Mouse (Mus musculus): ENCODE results near the gene Sp6. TPM values are rescaled to one million over a fixed set of nuclear protein-coding genes. Genes with fewer than 3 reads are reported as not detected.

The Sp6 gene
- total RNA-seq, 1 experiment: 5.0 TPM

DNA sequence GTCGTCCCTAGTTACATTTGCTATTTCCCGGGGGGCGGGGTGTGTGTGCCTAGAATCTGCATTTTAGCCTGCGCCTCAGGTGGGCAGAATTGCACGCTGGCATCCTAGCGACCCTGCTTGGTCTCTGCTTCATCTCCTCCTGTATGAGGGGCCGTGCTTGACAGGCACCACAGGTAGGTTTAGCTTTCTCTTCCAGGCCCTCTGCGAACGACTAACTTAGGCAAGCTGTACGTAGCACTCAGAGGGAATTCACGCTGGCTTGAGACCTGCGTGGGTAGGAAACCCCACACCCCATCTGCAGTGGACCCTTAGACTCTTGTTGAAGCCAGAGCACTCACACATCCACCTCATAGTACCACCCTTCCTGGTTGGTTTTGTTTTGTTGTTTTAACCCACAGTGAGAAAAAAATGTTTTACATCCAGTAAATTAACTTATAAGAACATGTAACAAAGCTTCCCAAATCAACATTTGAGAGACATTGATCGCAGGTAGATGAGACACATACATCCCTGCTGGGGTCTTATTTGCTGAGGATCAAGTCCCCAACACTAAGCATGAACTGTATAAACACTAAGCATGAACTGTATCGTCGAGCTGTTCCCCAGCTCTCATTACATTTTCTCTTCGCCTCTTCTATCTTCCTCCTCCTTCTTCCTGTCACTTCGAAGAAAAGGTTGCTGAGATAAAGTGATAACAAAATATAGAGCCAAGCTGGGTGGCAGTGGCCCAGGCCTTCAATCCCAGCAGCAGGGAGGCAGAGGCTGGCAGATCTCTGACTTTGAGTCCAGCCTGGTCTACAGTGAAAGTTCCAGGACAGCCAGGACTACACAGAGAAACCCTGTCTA, 34.6 kb upstream of the Sp6 start:
- in situ Hi-C loops (cut with MboI; ENCODE audit: low sequenced_read_pairs in 2 of 2, unreplicated experiment in 2 of 2): no loop called here
- Histone ChIP-seq H3K4me3 (ENCODE audit: insufficient read depth in 1 of 2, low read depth in 1 of 2, low read length in 2 of 2, poor library complexity in 1 of 2, severe bottlenecking in 1 of 2) (peak overlapping the region; percentile 72 to 75), H3K27ac (ENCODE audit: insufficient read depth, low read depth, low read length, poor library complexity, severe bottlenecking) (peak overlapping the region; percentile 30; the same call in 1 of the 2 replicates), H3K36me3 (ENCODE audit: control insufficient read depth, insufficient read depth, low read length, poor library complexity, severe bottlenecking) (peaks cover under 1% of the 10 kb centered on the region; the same call in 1 of the 2 replicates), H3K4me1 (ENCODE audit: control insufficient read depth in 2 of 2, insufficient read depth in 2 of 2, low read length in 2 of 2, poor library complexity in 1 of 2) (peaks cover 11 to 26% of the 10 kb centered on the region in 2 experiments; a peak in 3 of 4 replicates), H3K9me3 (ENCODE audit: control insufficient read depth, insufficient read depth, low read depth, low read length) (no peaks in the 10 kb centered on the region), H3K9ac (ENCODE audit: insufficient read depth, low read depth, low read length, poor library complexity, severe bottlenecking) (peak overlapping the region; percentile 80)
- TF ChIP-seq MAFK (IDR thresholded peaks at IDR 0.05; ENCODE audit: insufficient read depth, low read depth, low read length) (no peak), ZC3H11A (IDR thresholded peaks at IDR 0.05; ENCODE audit: borderline replicate concordance, low read depth, low read length) (no peak), HCFC1 (IDR thresholded peaks at IDR 0.05; ENCODE audit: borderline replicate concordance, insufficient read depth, low read length) (no peak), ZNF384 (IDR thresholded peaks at IDR 0.05; ENCODE audit: low read depth, low read length) (no peak), CHD2 (IDR thresholded peaks at IDR 0.05; ENCODE audit: low read depth, low read length) (no peak)
- DNase-seq (ENCODE audit: low read depth, low spot score): no peak

DNA sequence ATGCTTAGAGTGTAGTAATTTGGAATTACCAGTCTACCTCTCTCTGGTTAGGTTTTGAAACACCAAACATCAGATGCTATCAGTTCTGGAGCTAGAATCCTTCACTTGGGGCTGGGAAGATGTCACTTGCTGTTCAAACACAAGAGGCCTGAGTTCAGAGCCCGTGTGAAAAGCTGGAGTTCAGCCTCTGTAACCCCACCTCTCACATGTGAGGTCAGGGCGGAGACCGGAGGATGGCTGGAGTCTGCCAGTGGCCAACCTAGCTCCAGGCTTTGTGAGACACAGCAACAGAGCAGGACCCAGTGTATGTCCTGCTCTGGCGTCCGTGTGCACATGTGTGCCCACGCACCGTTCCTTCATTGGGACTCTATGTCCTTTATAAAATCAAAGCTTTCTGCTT, 33.9 kb upstream of the Sp6 start:
- Histone ChIP-seq H3K9ac (ENCODE audit: insufficient read depth, low read depth, low read length, poor library complexity, severe bottlenecking) (peak overlapping the region; percentile 54; the same call in 1 of the 2 replicates), H3K9me3 (ENCODE audit: control insufficient read depth, insufficient read depth, low read depth, low read length) (no peaks in the 10 kb centered on the region), H3K27ac (ENCODE audit: insufficient read depth, low read depth, low read length, poor library complexity, severe bottlenecking) (peak overlapping the region; percentile 92), H3K36me3 (ENCODE audit: control insufficient read depth, insufficient read depth, low read length, poor library complexity, severe bottlenecking) (no peaks in the 10 kb centered on the region), H3K4me3 (ENCODE audit: insufficient read depth in 1 of 2, low read depth in 1 of 2, low read length in 2 of 2, poor library complexity in 1 of 2, severe bottlenecking in 1 of 2) (peak overlapping the region in 1 of 2 experiments; percentile 15; a peak in 1 of 4 replicates), H3K4me1 (ENCODE audit: control insufficient read depth in 2 of 2, insufficient read depth in 2 of 2, low read length in 2 of 2, poor library complexity in 1 of 2) (peaks cover 11 to 25% of the 10 kb centered on the region in 2 experiments; a peak in 3 of 4 replicates)
- no peak for DNase-seq (ENCODE audit: low read depth, low spot score)
- no peak for TF ChIP-seq HCFC1 (IDR thresholded peaks at IDR 0.05; ENCODE audit: borderline replicate concordance, insufficient read depth, low read length)
- no peak for TF ChIP-seq ZC3H11A (IDR thresholded peaks at IDR 0.05; ENCODE audit: borderline replicate concordance, low read depth, low read length)
- in situ Hi-C loops (cut with MboI; ENCODE audit: low sequenced_read_pairs in 2 of 2, unreplicated experiment in 2 of 2): no loop called here

DNA sequence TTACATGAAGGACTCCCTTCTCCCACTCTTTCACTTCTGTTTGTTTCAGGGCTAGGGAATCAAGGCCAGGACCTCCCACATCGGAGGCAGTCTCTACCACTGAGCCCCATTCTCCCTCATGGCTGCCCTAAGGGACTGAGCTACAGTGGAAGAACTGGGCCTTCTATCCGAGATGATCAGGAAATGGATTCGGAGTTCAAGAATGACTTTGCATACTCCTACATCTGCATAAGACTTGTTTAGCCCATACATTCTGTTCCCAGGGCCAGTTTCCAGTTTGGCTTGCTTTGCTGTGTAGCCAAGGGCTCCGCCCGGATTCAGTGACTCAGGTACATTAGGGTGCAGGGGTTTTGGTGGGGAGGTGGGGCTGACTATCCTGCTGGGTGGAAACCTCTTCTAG, 33.2 kb upstream of the Sp6 start:
- H3K27ac ChIP-seq (ENCODE audit: insufficient read depth, low read depth, low read length, poor library complexity, severe bottlenecking): peak overlapping the region; percentile 92
- H3K9ac ChIP-seq (ENCODE audit: insufficient read depth, low read depth, low read length, poor library complexity, severe bottlenecking): peak overlapping the region; percentile 54; the same call in 1 of the 2 replicates
- no peaks in the 10 kb centered on the region for H3K9me3 ChIP-seq (ENCODE audit: control insufficient read depth, insufficient read depth, low read depth, low read length)
- TF ChIP-seq ZC3H11A (IDR thresholded peaks at IDR 0.05; ENCODE audit: borderline replicate concordance, low read depth, low read length) (no peak), ZNF384 (IDR thresholded peaks at IDR 0.05; ENCODE audit: low read depth, low read length) (no peak), CHD2 (IDR thresholded peaks at IDR 0.05; ENCODE audit: low read depth, low read length) (no peak), MAFK (IDR thresholded peaks at IDR 0.05; ENCODE audit: insufficient read depth, low read depth, low read length) (no peak), HCFC1 (IDR thresholded peaks at IDR 0.05; ENCODE audit: borderline replicate concordance, insufficient read depth, low read length) (no peak)
- in situ Hi-C loops (cut with MboI; ENCODE audit: low sequenced_read_pairs in 2 of 2, unreplicated experiment in 2 of 2): no loop called here
- no peak for DNase-seq (ENCODE audit: low read depth, low spot score)
- no peaks in the 10 kb centered on the region for H3K36me3 ChIP-seq (ENCODE audit: control insufficient read depth, insufficient read depth, low read length, poor library complexity, severe bottlenecking)
- peaks cover 11 to 26% of the 10 kb centered on the region in 2 experiments; a peak in 3 of 4 replicates for H3K4me1 ChIP-seq (ENCODE audit: control insufficient read depth in 2 of 2, insufficient read depth in 2 of 2, low read length in 2 of 2, poor library complexity in 1 of 2)
- peak overlapping the region; percentile 14 to 15; a peak in 2 of 4 replicates for H3K4me3 ChIP-seq (ENCODE audit: insufficient read depth in 1 of 2, low read depth in 1 of 2, low read length in 2 of 2, poor library complexity in 1 of 2, severe bottlenecking in 1 of 2)

DNA sequence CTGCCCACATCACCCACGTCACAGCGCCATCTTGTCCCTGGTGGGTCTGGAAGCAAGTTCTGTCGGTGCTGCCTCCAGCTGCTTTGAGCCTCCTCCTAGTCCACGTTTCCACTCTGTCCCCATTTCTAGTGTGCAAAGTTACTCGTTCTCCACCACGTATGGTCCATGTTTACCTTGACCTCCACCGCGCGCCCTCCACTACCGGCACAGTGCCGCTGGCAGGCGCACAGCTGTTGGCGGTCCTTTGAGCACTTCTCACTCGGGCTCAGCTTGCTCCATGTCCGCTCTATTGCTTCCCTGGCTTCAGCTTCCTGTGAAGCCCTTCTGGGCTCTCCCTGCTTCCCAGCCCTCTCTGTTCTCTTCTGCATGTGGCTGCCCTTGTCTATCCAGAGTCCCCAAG, 31.7 kb upstream of the Sp6 start:
- Histone ChIP-seq H3K9ac (ENCODE audit: insufficient read depth, low read depth, low read length, poor library complexity, severe bottlenecking) (peak overlapping the region; percentile 50; the same call in 1 of the 2 replicates), H3K4me3 (ENCODE audit: insufficient read depth in 1 of 2, low read depth in 1 of 2, low read length in 2 of 2, poor library complexity in 1 of 2, severe bottlenecking in 1 of 2) (peak overlapping the region; percentile 29 to 44), H3K36me3 (ENCODE audit: control insufficient read depth, insufficient read depth, low read length, poor library complexity, severe bottlenecking) (no peaks in the 10 kb centered on the region), H3K4me1 (ENCODE audit: control insufficient read depth in 2 of 2, insufficient read depth in 2 of 2, low read length in 2 of 2, poor library complexity in 1 of 2) (peaks cover 11 to 23% of the 10 kb centered on the region in 2 experiments; a peak in 3 of 4 replicates), H3K27ac (ENCODE audit: insufficient read depth, low read depth, low read length, poor library complexity, severe bottlenecking) (no peak overlapping the region), H3K9me3 (ENCODE audit: control insufficient read depth, insufficient read depth, low read depth, low read length) (no peaks in the 10 kb centered on the region)
- no peak for DNase-seq (ENCODE audit: low read depth, low spot score)
- TF ChIP-seq ZNF384 (IDR thresholded peaks at IDR 0.05; ENCODE audit: low read depth, low read length): no peak
- in situ Hi-C loops (cut with MboI; ENCODE audit: low sequenced_read_pairs in 2 of 2, unreplicated experiment in 2 of 2): no loop called here
